Mouse (Mus musculus): ENCODE measurements around the gene Nat8f1.
"Not testable (repeated sequence)": the region's sequence is repeated elsewhere in the genome, so short reads cannot be mapped to it uniquely, and the experiment has no call there.

Nat8f1 gene

GRCm38 (mm10) chr6:85908341-85908740, 7.1 kb downstream of the Nat8f1 start:
- no peak for DNase-seq (ENCODE audit: extremely low spot score, low read depth, low spot score)

DNA sequence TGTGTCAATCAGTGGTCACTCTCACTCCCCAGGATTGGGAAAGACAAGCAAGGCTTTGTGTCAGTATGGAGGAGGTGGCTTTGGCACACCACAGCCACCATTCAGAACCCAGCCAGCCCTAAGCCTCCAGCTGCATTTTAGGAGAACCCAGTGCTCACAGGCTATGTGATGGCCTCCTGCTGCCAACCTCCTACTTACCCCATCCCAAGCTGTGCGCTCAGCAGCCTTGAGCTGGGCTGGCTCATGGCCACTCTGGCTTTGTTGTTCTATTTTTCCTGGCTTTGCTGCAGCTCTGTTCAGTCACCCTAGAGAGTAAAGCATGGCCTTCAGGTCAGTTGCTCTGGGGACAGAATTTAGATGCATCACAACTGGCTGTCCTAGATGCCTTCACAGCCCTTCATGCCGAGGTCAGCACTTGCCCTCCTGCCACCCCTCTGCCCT, 8.6 kb downstream of the Nat8f1 start:
- DNase-seq (ENCODE audit: extremely low spot score, low read depth, low spot score), result not testable (repeated sequence)

- DNase-seq (ENCODE audit: extremely low spot score, low read depth, low spot score), result not testable (repeated sequence)
Measured at GRCm38 (mm10) chr6:85904642-85905061, 10.8 kb downstream of the Nat8f1 start, which contains the start of gene Nat8f4. TSS of gene Nat8f4 (minus strand) at chr6:85904884.

GRCm38 (mm10) chr6:85902303-85902702, 13.2 kb downstream of the Nat8f1 start:
- no peak for DNase-seq (ENCODE audit: extremely low spot score, low read depth, low spot score)

GRCm38 (mm10) chr6:85898596-85899475, 16.7 kb downstream of the Nat8f1 start:
- not testable (repeated sequence) for DNase-seq (ENCODE audit: extremely low spot score, low read depth, low spot score)

DNA sequence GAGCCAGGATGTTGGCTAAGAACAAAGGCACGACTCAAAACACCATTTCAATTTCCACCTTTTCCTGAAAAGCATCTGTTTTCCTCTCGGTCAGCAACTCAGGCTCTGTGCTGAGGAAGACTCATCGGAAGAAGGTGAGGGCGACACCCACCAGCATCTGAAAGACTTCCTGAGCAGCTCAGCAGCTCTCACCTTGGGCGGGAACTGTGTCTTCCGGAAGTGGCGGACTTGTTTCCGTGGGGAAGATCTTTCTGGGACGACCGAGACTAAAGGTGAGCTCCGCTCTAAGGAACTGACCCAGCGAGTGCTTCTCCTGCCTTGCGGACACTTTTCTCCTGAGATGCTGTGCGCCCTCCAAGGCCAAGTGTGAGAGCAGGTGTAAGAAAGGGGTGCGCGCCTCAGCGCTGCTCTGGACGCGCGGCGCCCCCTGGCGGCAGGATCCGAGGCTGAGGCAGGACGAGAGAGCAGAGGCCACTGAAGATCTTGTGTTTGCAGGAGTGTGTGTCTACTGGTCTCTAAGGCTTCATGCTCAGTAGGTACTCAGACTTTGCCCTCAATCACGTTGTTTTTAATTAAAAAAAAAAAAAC, 20.3 kb downstream of the Nat8f1 start:
- not testable (repeated sequence) for DNase-seq (ENCODE audit: extremely low spot score, low read depth, low spot score)

DNA sequence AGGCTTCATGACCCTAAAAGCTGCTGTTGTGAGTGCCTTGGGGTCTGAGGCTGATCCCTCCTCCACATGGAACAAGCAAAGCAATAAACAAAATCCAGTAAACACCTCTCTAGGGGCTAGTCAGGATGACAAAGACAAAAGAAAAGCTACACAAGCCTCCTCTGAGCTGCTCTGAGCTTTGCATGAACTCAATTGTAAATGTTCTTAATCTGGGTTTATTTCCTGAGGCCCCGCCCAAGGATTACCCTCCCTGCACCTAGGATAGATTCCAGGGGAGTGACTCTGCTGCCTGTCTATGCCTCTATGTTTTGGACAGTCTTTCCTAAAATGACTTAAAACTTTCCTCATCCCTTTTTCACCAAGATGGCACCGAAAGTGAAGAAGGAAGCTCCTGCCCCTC, 26.5 kb downstream of the Nat8f1 start:
- no peak for DNase-seq (ENCODE audit: extremely low spot score, low read depth, low spot score)

DNA sequence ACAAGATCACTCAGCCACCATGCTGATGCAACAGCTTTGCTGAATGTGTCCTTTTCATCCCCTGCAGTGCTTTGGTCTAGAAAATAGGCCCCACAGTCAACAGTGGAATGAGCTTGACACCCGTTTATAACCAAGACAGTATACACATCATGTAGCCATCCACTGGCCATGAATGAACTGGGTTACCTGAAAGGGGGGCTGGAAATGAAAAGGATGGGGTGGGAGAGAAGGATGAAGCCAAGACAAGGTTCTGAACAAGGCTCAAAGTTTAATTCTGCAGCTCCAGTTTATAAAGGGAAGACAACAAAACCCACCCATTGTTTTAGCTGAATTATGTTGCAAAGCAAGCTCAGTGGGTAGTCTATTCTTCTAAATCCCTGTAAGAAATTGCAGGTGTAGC, 31.2 kb downstream of the Nat8f1 start:
- DNase-seq (ENCODE audit: extremely low spot score, low read depth, low spot score), result no peak

- DNase-seq (ENCODE audit: extremely low spot score, low read depth, low spot score), result not testable (repeated sequence)
Measured at GRCm38 (mm10) chr6:85883246-85883645, 32.2 kb downstream of the Nat8f1 start.

GRCm38 (mm10) chr6:85869006-85869405, 46.5 kb downstream of the Nat8f1 start, which contains the start of gene Nat8f2:
TSS of gene Nat8f2 (minus strand) at chr6:85869158.
- DNase-seq (ENCODE audit: extremely low spot score, low read depth, low spot score), result not testable (repeated sequence)

DNA sequence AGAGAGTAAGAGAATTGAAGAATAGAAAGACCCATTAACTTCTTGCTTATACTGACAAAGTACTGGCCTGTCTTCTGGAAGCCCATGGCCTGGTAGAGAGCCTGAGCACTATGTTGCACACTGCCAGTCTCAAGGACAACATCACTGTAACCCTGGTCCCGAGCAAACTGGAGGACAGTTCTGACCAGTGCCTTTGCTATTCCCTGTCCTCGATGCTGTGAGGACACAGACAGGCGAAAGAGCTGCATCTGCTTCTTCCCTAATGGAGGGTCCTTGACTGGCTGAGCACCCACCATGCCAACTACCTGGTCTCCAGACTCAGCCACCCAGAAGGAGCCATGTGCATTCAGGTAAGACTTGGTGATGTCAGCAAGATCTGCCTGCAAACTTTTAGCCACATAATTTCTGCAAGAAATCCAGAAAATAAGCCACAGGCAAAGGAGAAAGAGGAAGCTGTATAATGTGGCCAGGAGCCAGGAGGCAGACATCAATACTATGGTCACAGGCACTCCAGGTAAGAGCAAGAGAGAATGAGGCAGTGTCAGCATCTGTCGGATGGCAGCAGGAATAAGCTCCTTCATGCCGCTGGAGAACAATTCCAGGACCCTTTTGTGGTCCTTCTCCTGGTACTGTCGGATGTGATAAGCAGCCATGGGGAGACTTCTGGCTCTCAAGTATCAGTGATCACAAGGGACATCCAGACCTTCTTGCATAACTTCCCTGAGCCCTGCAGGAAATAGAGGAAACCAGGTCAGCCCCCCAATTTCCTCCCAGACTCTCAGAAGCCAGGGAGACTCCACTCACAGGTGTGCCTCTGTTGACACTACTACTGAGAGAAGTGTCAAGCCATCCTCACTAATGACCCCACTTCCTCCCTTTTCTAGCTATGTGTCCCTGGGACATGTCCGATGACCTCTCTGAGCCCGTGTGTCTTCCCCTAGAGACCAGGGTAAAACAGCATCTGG, 47.5 kb downstream of the Nat8f1 start:
- DNase-seq (ENCODE audit: extremely low spot score, low read depth, low spot score), result no peak

GRCm38 (mm10) chr6:85866995-85867394, 48.5 kb downstream of the Nat8f1 start:
- DNase-seq (ENCODE audit: extremely low spot score, low read depth, low spot score), result not testable (repeated sequence)

GRCm38 (mm10) chr6:85866166-85866565, 49.3 kb downstream of the Nat8f1 start:
- not testable (repeated sequence) for DNase-seq (ENCODE audit: extremely low spot score, low read depth, low spot score)

- DNase-seq (ENCODE audit: extremely low spot score, low read depth, low spot score), result not testable (repeated sequence)
Measured at GRCm38 (mm10) chr6:85864900-85865639, 50.4 kb downstream of the Nat8f1 start.

DNA sequence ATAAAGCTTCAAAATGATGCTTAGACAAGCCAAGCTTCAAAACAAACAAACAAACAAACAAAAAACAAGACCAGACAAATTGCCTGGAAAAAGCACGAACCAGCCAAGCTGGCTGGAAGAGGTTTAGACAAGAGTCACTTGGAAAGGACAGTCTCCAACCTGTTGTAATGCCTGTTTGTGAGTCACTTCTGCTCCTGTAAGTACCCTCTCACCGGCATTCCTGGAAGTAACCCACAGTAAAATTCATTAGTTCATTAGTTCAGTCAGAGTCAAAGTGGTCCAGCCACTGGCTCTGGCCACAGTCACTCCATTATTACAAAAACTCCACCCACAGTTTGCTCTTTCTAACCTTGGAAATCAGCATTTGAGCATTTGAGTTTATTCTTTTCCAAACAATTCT, 51.6 kb downstream of the Nat8f1 start:
- DNase-seq (ENCODE audit: extremely low spot score, low read depth, low spot score), result no peak

- DNase-seq (ENCODE audit: extremely low spot score, low read depth, low spot score), result no peak
Measured at GRCm38 (mm10) chr6:85863136-85863535, 52.4 kb downstream of the Nat8f1 start.

GRCm38 (mm10) chr6:85862565-85862964, 52.9 kb downstream of the Nat8f1 start:
- no peak for DNase-seq (ENCODE audit: extremely low spot score, low read depth, low spot score)

DNA sequence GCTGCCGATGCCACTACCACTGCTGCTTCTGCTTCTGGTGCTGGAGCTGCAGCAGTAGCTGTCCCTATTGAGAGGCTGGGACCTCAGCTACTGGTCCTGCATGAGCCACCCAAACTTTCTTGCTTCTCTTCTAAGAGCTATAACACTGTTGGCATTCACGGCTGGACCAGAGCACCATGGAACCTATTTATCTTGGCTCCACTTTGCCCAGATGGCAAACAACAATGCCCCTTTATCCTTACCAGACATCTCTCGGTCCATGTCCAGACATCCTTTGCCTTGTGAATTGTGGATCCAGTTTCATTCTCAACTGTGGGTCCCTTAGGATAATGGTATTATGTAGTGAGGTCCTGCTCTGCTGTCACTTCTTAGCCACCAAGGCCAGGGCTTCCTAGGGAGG, 54.2 kb downstream of the Nat8f1 start:
- no peak for DNase-seq (ENCODE audit: extremely low spot score, low read depth, low spot score)
